17 mouse cellular contexts compared by ENCODE assay signal in genomic region chr12:8571903-8572341, GRCm38 (mm10). TPM values are rescaled to one million over a fixed set of nuclear protein-coding genes. Genes with fewer than 3 reads are reported as not detected.
A peak's percentile ranks its signal among the peaks of the same experiment; 100 is the strongest.
DNase-seq lines count a peak whose midpoint lies in the region; ATAC-seq and TF ChIP-seq lines count a peak whose summit lies in the region.
"Not testable (repeated sequence)": the region's sequence is repeated elsewhere in the genome, so short reads cannot be mapped to it uniquely, and the experiment has no call there.
"Had no signal": no experiment of that assay in that cellular context is flagged by ENCODE, and none has a peak within 500 bp of the region (broad histone marks: within the 10 kb centered on the region; RNA-seq: fewer than 3 reads in every experiment).

No protein-coding gene starts in this region.

- H3K27me3 ChIP-seq in CH12.LX (replicated peaks); heart, embryonic 11.5 days (ENCODE audit: control insufficient read depth, insufficient read depth, low read length); intestine, embryonic 15.5 days (replicated peaks); kidney, embryonic 14.5 days (ENCODE audit: control insufficient read depth, insufficient read depth, low read length); liver, embryonic 11.5 days (replicated peaks; ENCODE audit: control insufficient read depth, insufficient read depth, low read length); lung, embryonic 14.5 days (ENCODE audit: insufficient read depth, low read length); stomach, embryonic 14.5 days (ENCODE audit: control insufficient read depth, insufficient read depth, low read length): not testable (repeated sequence)

- not testable (repeated sequence) for H3K9me3 ChIP-seq in CH12.LX (replicated peaks; ENCODE audit: low read length); heart, embryonic 11.5 days (replicated peaks; ENCODE audit: control insufficient read depth, low read length); intestine, embryonic 15.5 days; kidney, embryonic 14.5 days (ENCODE audit: control insufficient read depth, low read length); liver, embryonic 11.5 days (ENCODE audit: control insufficient read depth, low read length); lung, embryonic 14.5 days (ENCODE audit: low read depth, low read length); stomach, embryonic 14.5 days (ENCODE audit: control insufficient read depth, low read depth, low read length)

- TF ChIP-seq EP300 in CH12.LX (IDR thresholded peaks at IDR 0.05; ENCODE audit: low read length), result not testable (repeated sequence)

- in situ Hi-C loops in CH12.LX (cut with MboI; ENCODE audit: low pct_ligation_motif_present, low pct_unique_long_range_greater_than_20kb, low sequenced_read_pairs), result not testable (repeated sequence)

- not testable (repeated sequence) for TF ChIP-seq POLR2A in CH12.LX (IDR thresholded peaks at IDR 0.05; ENCODE audit: low read depth, low read length)

- peak overlapping the region; percentile 43 for H3K9ac ChIP-seq in CH12.LX (ENCODE audit: insufficient read depth, low read depth)
- not testable (repeated sequence) for H3K9ac ChIP-seq in heart, embryonic 11.5 days (ENCODE audit: low read depth, low read length); intestine, embryonic 15.5 days; kidney, embryonic 14.5 days (ENCODE audit: low read depth, low read length); liver, embryonic 11.5 days (ENCODE audit: low read depth, low read length); lung, embryonic 14.5 days; stomach, embryonic 14.5 days (replicated peaks; ENCODE audit: low read depth, low read length)

- H3K4me3 ChIP-seq in CH12.LX (replicated peaks in 1 of 3; ENCODE audit: low read depth in 2 of 3, low read length in 2 of 3, poor library complexity in 1 of 3), result peak overlapping the region in 2 of 3 experiments; percentile 23 to 63
- H3K4me3 ChIP-seq in heart, embryonic 11.5 days (ENCODE audit: low read depth, low read length); intestine, embryonic 15.5 days (replicated peaks); liver, embryonic 11.5 days (ENCODE audit: low read depth, low read length): not testable (repeated sequence)
- H3K4me3 ChIP-seq in kidney, embryonic 14.5 days (ENCODE audit: low read length), result peak overlapping the region; percentile 30
- 0 out of 2 replicates have a peak overlapping the region, but pooled peaks have one; percentile 2 for H3K4me3 ChIP-seq in lung, embryonic 14.5 days (ENCODE audit: low read depth, low read length)
- H3K4me3 ChIP-seq in stomach, embryonic 14.5 days (ENCODE audit: low read depth, low read length), result peak overlapping the region; percentile 1; the same call in 1 of the 2 replicates

- not testable (repeated sequence) for ATAC-seq in heart, embryonic 11.5 days (replicated peaks; ENCODE audit: insufficient number of reproducible peaks, low FRiP score, low TSS enrichment); liver, embryonic 11.5 days (replicated peaks; ENCODE audit: low FRiP score); lung, embryonic 14.5 days (ENCODE audit: insufficient read depth); stomach, embryonic 14.5 days (ENCODE audit: insufficient number of reproducible peaks, insufficient read depth, low FRiP score, low read depth)
- ATAC-seq in intestine, embryonic 15.5 days, result peak; percentile 80
- ATAC-seq in kidney, embryonic 14.5 days (ENCODE audit: low FRiP score, low TSS enrichment), result peak; percentile 87

- H3K4me1 ChIP-seq in CH12.LX (ENCODE audit: control insufficient read depth in 1 of 2, insufficient read depth in 2 of 2), result peaks cover 0 to 11% of the 10 kb centered on the region in 2 experiments; a peak in 2 of 4 replicates
- not testable (repeated sequence) for H3K4me1 ChIP-seq in heart, embryonic 11.5 days (ENCODE audit: control insufficient read depth, insufficient read depth, low read length); intestine, embryonic 15.5 days (replicated peaks); kidney, embryonic 14.5 days (ENCODE audit: control insufficient read depth, insufficient read depth, low read length); liver, embryonic 11.5 days (replicated peaks; ENCODE audit: control insufficient read depth, insufficient read depth, low read length); lung, embryonic 14.5 days (ENCODE audit: insufficient read depth); stomach, embryonic 14.5 days (ENCODE audit: control insufficient read depth, insufficient read depth, low read length)

- H3K27ac ChIP-seq in CH12.LX (ENCODE audit: insufficient read depth, low read depth); heart, embryonic 11.5 days (ENCODE audit: low read depth, low read length); intestine, embryonic 15.5 days; kidney, embryonic 14.5 days (ENCODE audit: low read depth, low read length); liver, embryonic 11.5 days (ENCODE audit: low read depth, low read length); lung, embryonic 14.5 days (ENCODE audit: low read depth); stomach, embryonic 14.5 days (ENCODE audit: low read length): not testable (repeated sequence)

- peak; percentile 23 for DNase-seq in CH12.LX (ENCODE audit: extremely low read depth)
- DNase-seq in kidney, postnatal 4 days, result peak; percentile 34 to 52
- DNase-seq in liver, embryonic 11.5 days (ENCODE audit: low spot score), result not testable (repeated sequence)
- peak; percentile 2 for DNase-seq in lung, embryonic 14.5 days

- not testable (repeated sequence) for TF ChIP-seq CTCF in CH12.LX (conservative IDR thresholded peaks at IDR 0.05 in 1 of 2, IDR thresholded peaks at IDR 0.05 in 1 of 2; ENCODE audit: low read depth in 2 of 2, low read length in 2 of 2); lung, embryonic 14.5 days (IDR thresholded peaks at IDR 0.05; ENCODE audit: low read depth)

- not testable (repeated sequence) for TF ChIP-seq RAD21 in CH12.LX (IDR thresholded peaks at IDR 0.05; ENCODE audit: low read depth, low read length)

- not testable (repeated sequence) for H3K79me2 ChIP-seq in CH12.LX (replicated peaks; ENCODE audit: control insufficient read depth, extremely low read depth, insufficient read depth, poor library complexity, severe bottlenecking)

- dilution Hi-C loops in CH12.LX (cut with MboI; ENCODE audit: extremely low pct_ligation_motif_present, extremely low pct_unique_long_range_greater_than_20kb, low sequenced_read_pairs), result not testable (repeated sequence)

- H3K4me2 ChIP-seq in CH12.LX (ENCODE audit: insufficient read depth, low read depth, poor library complexity, severe bottlenecking), result peak overlapping the region; percentile 91
- H3K4me2 ChIP-seq in heart, embryonic 11.5 days, result peak overlapping the region; percentile 14; the same call in 1 of the 2 replicates
- H3K4me2 ChIP-seq in intestine, embryonic 15.5 days (replicated peaks), result peak overlapping the region; percentile 47
- peak overlapping the region; percentile 32 for H3K4me2 ChIP-seq in kidney, embryonic 14.5 days (replicated peaks; ENCODE audit: low read depth, low read length)
- H3K4me2 ChIP-seq in liver, embryonic 11.5 days, result peak overlapping the region; percentile 34
- peak overlapping the region; percentile 40; the same call in 1 of the 2 replicates for H3K4me2 ChIP-seq in lung, embryonic 14.5 days
- not testable (repeated sequence) for H3K4me2 ChIP-seq in stomach, embryonic 14.5 days (replicated peaks; ENCODE audit: low read depth, low read length)

- not testable (repeated sequence) for H3K36me3 ChIP-seq in CH12.LX (replicated peaks in 1 of 2; ENCODE audit: control insufficient read depth in 1 of 2, insufficient read depth in 1 of 2, low read length in 1 of 2); heart, embryonic 11.5 days (ENCODE audit: control insufficient read depth, insufficient read depth, low read length); intestine, embryonic 15.5 days; kidney, embryonic 14.5 days (ENCODE audit: control insufficient read depth, insufficient read depth, low read length); liver, embryonic 11.5 days (ENCODE audit: control insufficient read depth, insufficient read depth, low read length); lung, embryonic 14.5 days (ENCODE audit: insufficient read depth); stomach, embryonic 14.5 days (ENCODE audit: control insufficient read depth, insufficient read depth, low read length)

- WGBS in heart, embryonic 11.5 days (ENCODE audit: insufficient replicate concordance), result 32% methylated on average over 12 of the region's 12 CpGs
- 34% methylated on average over 12 of the region's 12 CpGs for WGBS in intestine, embryonic 15.5 days
- 19% methylated on average over 12 of the region's 12 CpGs for WGBS in kidney, embryonic 14.5 days
- WGBS in liver, embryonic 11.5 days, result 33% methylated on average over 12 of the region's 12 CpGs
- WGBS in lung, embryonic 14.5 days, result 23% methylated on average over 12 of the region's 12 CpGs
- WGBS in stomach, embryonic 14.5 days, result 25% methylated on average over 12 of the region's 12 CpGs

TF ChIP-seq in CH12.LX, 34 proteins besides CTCF, POLR2A, EP300 and RAD21 (continues in another document):
- peak; percentile 60; the same call in 1 of the 2 replicates for TF ChIP-seq SIN3A (IDR thresholded peaks at IDR 0.05; ENCODE audit: low read length)
- peak; percentile 90 for TF ChIP-seq MXI1 (IDR thresholded peaks at IDR 0.05; ENCODE audit: low read depth, low read length)

RNA-seq across cellular contexts. Expression of gene Slc7a15, which starts 26.9 kb away (rescaled TPM):
- not detected in 2 replicates for total RNA-seq in CH12.LX (2012; rRNA removed)
- total RNA-seq in CH12.LX (2014; rRNA removed), result not detected in 2 replicates
- not detected in 2 replicates for polyA plus RNA-seq in CH12.LX (2012; ENCODE audit: insufficient read length, low read depth)
- polyA plus RNA-seq in heart, embryonic 11.5 days (2014; fragmentation: Nextera tagmentation; extraction: Ambion mirVana), result not detected in 2 replicates
- 0.14 and 0.19 TPM in 2 replicates for polyA plus RNA-seq in intestine, embryonic 15.5 days (2015; fragmentation: Nextera tagmentation; extraction: Ambion mirVana)
- polyA plus RNA-seq in kidney, embryonic 14.5 days (2014; fragmentation: Nextera tagmentation; extraction: Ambion mirVana), result not detected in 2 replicates
- polyA plus RNA-seq in liver, embryonic 11.5 days (2014; fragmentation: Nextera tagmentation; extraction: Ambion mirVana), result not detected in 2 replicates
- not detected in 2 replicates for polyA plus RNA-seq in lung, embryonic 14.5 days (2014; fragmentation: Nextera tagmentation; extraction: Ambion mirVana)
- not detected in 2 replicates for polyA plus RNA-seq in stomach, embryonic 14.5 days (2014; fragmentation: Nextera tagmentation; extraction: Ambion mirVana)
- total RNA-seq: gastrocnemius, postnatal 36 days; hematopoietic stem cell, adult 5-6 weeks; left cerebral cortex, adult 2 months; megakaryocyte progenitor cell, adult 5-6 weeks; neutrophil, adult 5-6 weeks had no signal
- polyA plus RNA-seq: brain, embryonic 14.5 days; forebrain, embryonic 15.5 days; limb, embryonic 14.5 days; midbrain, embryonic 13.5 days had no signal
